Mouse (Mus musculus): Measurements from ENCODE around the gene Wwc1. TPM values are rescaled to one million over a fixed set of nuclear protein-coding genes. Genes with fewer than 3 reads are reported as not detected.
A peak's percentile ranks its signal among the peaks of the same experiment; 100 is the strongest.

Wwc1 gene
- polyA plus RNA-seq, 1 experiment, result 3.5 TPM

DNA sequence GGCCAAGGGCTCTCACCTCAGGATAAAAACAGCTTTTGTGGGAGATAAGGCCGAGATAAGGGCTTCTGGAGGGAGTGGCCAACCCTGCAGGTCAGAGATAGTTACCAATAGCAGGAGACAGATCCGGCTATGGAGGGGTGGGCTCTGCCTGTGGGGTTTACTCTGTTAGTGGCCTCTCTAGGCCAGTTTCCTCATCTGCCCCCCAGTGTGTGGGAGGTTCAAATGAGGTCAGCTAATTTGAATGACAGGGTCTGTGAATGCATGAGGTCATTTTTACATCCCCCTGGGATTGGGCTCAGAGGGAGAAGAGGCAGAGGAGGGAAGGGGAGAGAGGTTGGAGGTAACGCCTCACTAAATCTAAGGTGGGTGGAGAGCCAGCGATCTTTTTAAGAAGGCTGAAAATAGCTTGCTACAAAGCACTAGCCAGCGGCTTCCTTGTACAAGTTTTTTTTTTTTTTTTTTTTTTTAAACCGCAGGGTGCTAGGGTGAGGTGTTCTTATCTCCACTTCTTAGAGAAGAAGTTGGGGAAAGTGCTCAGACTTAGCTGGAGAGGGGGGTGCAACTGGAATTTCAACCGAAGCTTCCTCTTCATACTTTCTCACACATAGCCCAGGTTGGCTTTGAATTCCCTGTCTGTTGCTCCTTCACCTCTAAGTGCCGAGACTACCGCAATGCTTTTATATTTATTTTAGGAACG is 20.4 kb upstream of the Wwc1 start:
- 10% methylated on average over 10 of the region's 10 CpGs for WGBS
- H3K27me3 ChIP-seq (ENCODE audit: control insufficient read depth, insufficient read depth, low read length), result no peaks in the 10 kb centered on the region
- DNase-seq, result no peak
- no peak overlapping the region for H3K27ac ChIP-seq (ENCODE audit: control insufficient read depth, insufficient read depth, low read length)
- H3K36me3 ChIP-seq (ENCODE audit: control insufficient read depth, insufficient read depth, low read length), result no peaks in the 10 kb centered on the region
- no peak overlapping the region for H3K4me3 ChIP-seq (ENCODE audit: control insufficient read depth, insufficient read depth, low read length)
- TF ChIP-seq POLR2A (IDR thresholded peaks at IDR 0.05; ENCODE audit: control insufficient read depth, extremely low read depth, insufficient read depth, low read length, poor library complexity) (no peak), CTCF (IDR thresholded peaks at IDR 0.05; ENCODE audit: borderline replicate concordance, control insufficient read depth, extremely low read depth, insufficient read depth, low read length, poor library complexity) (no peak)
- H3K4me1 ChIP-seq (replicated peaks; ENCODE audit: control insufficient read depth, insufficient read depth, low read length), result no peaks in the 10 kb centered on the region

DNA sequence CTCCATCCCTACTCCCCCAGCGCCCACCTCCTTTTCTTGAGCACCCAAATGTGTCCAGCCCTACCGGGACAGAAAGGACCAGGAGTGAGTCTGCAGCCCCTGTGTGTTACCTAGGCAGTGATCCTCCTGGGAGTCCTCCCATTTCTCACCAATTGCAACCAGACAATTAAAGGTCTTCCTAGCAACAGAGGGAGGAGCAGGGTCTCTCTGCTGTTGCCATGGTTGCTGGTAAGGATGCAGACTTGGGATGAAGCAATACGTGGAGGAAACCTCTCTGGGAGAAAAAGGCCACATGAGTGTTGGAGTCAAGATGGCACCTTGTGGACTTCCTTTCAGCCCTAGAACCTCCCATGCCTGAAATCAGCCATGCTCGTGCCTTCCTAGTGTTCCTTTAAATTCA is 19.7 kb upstream of the Wwc1 start:
- Histone ChIP-seq H3K4me1 (replicated peaks; ENCODE audit: control insufficient read depth, insufficient read depth, low read length) (no peaks in the 10 kb centered on the region), H3K27ac (ENCODE audit: control insufficient read depth, insufficient read depth, low read length) (no peak overlapping the region), H3K27me3 (ENCODE audit: control insufficient read depth, insufficient read depth, low read length) (no peaks in the 10 kb centered on the region), H3K4me3 (ENCODE audit: control insufficient read depth, insufficient read depth, low read length) (no peak overlapping the region), H3K36me3 (ENCODE audit: control insufficient read depth, insufficient read depth, low read length) (no peaks in the 10 kb centered on the region)
- 40% methylated on average over 4 of the region's 4 CpGs for WGBS
- TF ChIP-seq POLR2A (IDR thresholded peaks at IDR 0.05; ENCODE audit: control insufficient read depth, extremely low read depth, insufficient read depth, low read length, poor library complexity), result no peak
- TF ChIP-seq CTCF (IDR thresholded peaks at IDR 0.05; ENCODE audit: borderline replicate concordance, control insufficient read depth, extremely low read depth, insufficient read depth, low read length, poor library complexity), result no peak
- no peak for DNase-seq

- H3K36me3 ChIP-seq (ENCODE audit: control insufficient read depth, insufficient read depth, low read length), result no peaks in the 10 kb centered on the region
- no peak overlapping the region for H3K4me3 ChIP-seq (ENCODE audit: control insufficient read depth, insufficient read depth, low read length)
- 78% methylated on average over 12 of the region's 12 CpGs for whole genome bisulfite sequencing
- H3K4me1 ChIP-seq (replicated peaks; ENCODE audit: control insufficient read depth, insufficient read depth, low read length), result no peaks in the 10 kb centered on the region
- TF ChIP-seq CTCF (IDR thresholded peaks at IDR 0.05; ENCODE audit: borderline replicate concordance, control insufficient read depth, extremely low read depth, insufficient read depth, low read length, poor library complexity) (no peak), POLR2A (IDR thresholded peaks at IDR 0.05; ENCODE audit: control insufficient read depth, extremely low read depth, insufficient read depth, low read length, poor library complexity) (no peak)
- no peaks in the 10 kb centered on the region for H3K27me3 ChIP-seq (ENCODE audit: control insufficient read depth, insufficient read depth, low read length)
- no peak for DNase-seq
- no peak overlapping the region for H3K27ac ChIP-seq (ENCODE audit: control insufficient read depth, insufficient read depth, low read length)
Observed at GRCm38 (mm10) chr11:35998048-35998447, 17.7 kb upstream of the Wwc1 start.

- H3K4me3 ChIP-seq (ENCODE audit: control insufficient read depth, insufficient read depth, low read length), result no peak overlapping the region
- no peak overlapping the region for H3K27ac ChIP-seq (ENCODE audit: control insufficient read depth, insufficient read depth, low read length)
- no peak for DNase-seq
- no peaks in the 10 kb centered on the region for H3K27me3 ChIP-seq (ENCODE audit: control insufficient read depth, insufficient read depth, low read length)
- H3K4me1 ChIP-seq (replicated peaks; ENCODE audit: control insufficient read depth, insufficient read depth, low read length), result no peaks in the 10 kb centered on the region
- TF ChIP-seq POLR2A (IDR thresholded peaks at IDR 0.05; ENCODE audit: control insufficient read depth, extremely low read depth, insufficient read depth, low read length, poor library complexity) (no peak), CTCF (IDR thresholded peaks at IDR 0.05; ENCODE audit: borderline replicate concordance, control insufficient read depth, extremely low read depth, insufficient read depth, low read length, poor library complexity) (no peak)
- no peaks in the 10 kb centered on the region for H3K36me3 ChIP-seq (ENCODE audit: control insufficient read depth, insufficient read depth, low read length)
Observed at GRCm38 (mm10) chr11:35995310-35995709, 15.0 kb upstream of the Wwc1 start.

- H3K27ac ChIP-seq (ENCODE audit: control insufficient read depth, insufficient read depth, low read length), result no peak overlapping the region
- no peak for TF ChIP-seq CTCF (IDR thresholded peaks at IDR 0.05; ENCODE audit: borderline replicate concordance, control insufficient read depth, extremely low read depth, insufficient read depth, low read length, poor library complexity)
- TF ChIP-seq POLR2A (IDR thresholded peaks at IDR 0.05; ENCODE audit: control insufficient read depth, extremely low read depth, insufficient read depth, low read length, poor library complexity), result no peak
- WGBS, result 91% methylated on average over 2 of the region's 2 CpGs
- no peak for DNase-seq
- no peaks in the 10 kb centered on the region for H3K27me3 ChIP-seq (ENCODE audit: control insufficient read depth, insufficient read depth, low read length)
- no peaks in the 10 kb centered on the region for H3K4me1 ChIP-seq (replicated peaks; ENCODE audit: control insufficient read depth, insufficient read depth, low read length)
- no peaks in the 10 kb centered on the region for H3K36me3 ChIP-seq (ENCODE audit: control insufficient read depth, insufficient read depth, low read length)
- H3K4me3 ChIP-seq (ENCODE audit: control insufficient read depth, insufficient read depth, low read length), result no peak overlapping the region
Observed at GRCm38 (mm10) chr11:35991846-35992245, 11.5 kb upstream of the Wwc1 start.

GRCm38 (mm10) chr11:35989967-35990366 is 9.6 kb upstream of the Wwc1 start:
- H3K27ac ChIP-seq (ENCODE audit: control insufficient read depth, insufficient read depth, low read length), result no peak overlapping the region
- no peaks in the 10 kb centered on the region for H3K36me3 ChIP-seq (ENCODE audit: control insufficient read depth, insufficient read depth, low read length)
- H3K27me3 ChIP-seq (ENCODE audit: control insufficient read depth, insufficient read depth, low read length), result no peaks in the 10 kb centered on the region
- 85% methylated on average over 4 of the region's 4 CpGs for WGBS
- no peak for TF ChIP-seq POLR2A (IDR thresholded peaks at IDR 0.05; ENCODE audit: control insufficient read depth, extremely low read depth, insufficient read depth, low read length, poor library complexity)
- no peaks in the 10 kb centered on the region for H3K4me1 ChIP-seq (replicated peaks; ENCODE audit: control insufficient read depth, insufficient read depth, low read length)
- no peak for DNase-seq
- H3K4me3 ChIP-seq (ENCODE audit: control insufficient read depth, insufficient read depth, low read length), result no peak overlapping the region

- TF ChIP-seq CTCF (IDR thresholded peaks at IDR 0.05; ENCODE audit: borderline replicate concordance, control insufficient read depth, extremely low read depth, insufficient read depth, low read length, poor library complexity) (no peak), POLR2A (IDR thresholded peaks at IDR 0.05; ENCODE audit: control insufficient read depth, extremely low read depth, insufficient read depth, low read length, poor library complexity) (no peak)
Observed at GRCm38 (mm10) chr11:35985841-35986393, 5.6 kb upstream of the Wwc1 start.

More at GRCm38 (mm10) chr11:35985841-35986393, 5.6 kb upstream of the Wwc1 start:
- Histone ChIP-seq H3K4me1 (replicated peaks; ENCODE audit: control insufficient read depth, insufficient read depth, low read length) (no peaks in the 10 kb centered on the region), H3K27me3 (ENCODE audit: control insufficient read depth, insufficient read depth, low read length) (no peaks in the 10 kb centered on the region), H3K4me3 (ENCODE audit: control insufficient read depth, insufficient read depth, low read length) (no peak overlapping the region), H3K27ac (ENCODE audit: control insufficient read depth, insufficient read depth, low read length) (no peak overlapping the region), H3K36me3 (ENCODE audit: control insufficient read depth, insufficient read depth, low read length) (no peaks in the 10 kb centered on the region)
- peak; percentile 3 for DNase-seq
- WGBS, result 4% methylated on average over 19 of the region's 19 CpGs
